ENCODE assay signal across 22 mouse cellular contexts in genomic region chr5:123821264-123821571, GRCm38 (mm10). TPM values are rescaled to one million over a fixed set of nuclear protein-coding genes. Genes with fewer than 3 reads are reported as not detected.
"Had no signal": no experiment of that assay in that cellular context is flagged by ENCODE, and none has a peak within 500 bp of the region (broad histone marks: within the 10 kb centered on the region; RNA-seq: fewer than 3 reads in every experiment).

No protein-coding gene starts in this region.

- H3K4me1 ChIP-seq: lung, embryonic 15.5 days; megakaryocyte, embryonic 14.5 days; midbrain, embryonic 13.5 days; midbrain, embryonic 15.5 days; neural tube, embryonic 15.5 days had no signal

- H3K27me3 ChIP-seq: lung, embryonic 15.5 days; megakaryocyte, embryonic 14.5 days; midbrain, embryonic 13.5 days; midbrain, embryonic 15.5 days; neural tube, embryonic 13.5 days; neural tube, embryonic 15.5 days had no signal

- H3K9me3 ChIP-seq: lung, embryonic 15.5 days; megakaryocyte, embryonic 14.5 days; midbrain, embryonic 13.5 days; midbrain, embryonic 15.5 days; neural tube, embryonic 13.5 days; neural tube, embryonic 15.5 days had no signal

- H3K27ac ChIP-seq: lung, embryonic 15.5 days; macrophage; midbrain, embryonic 13.5 days; midbrain, embryonic 15.5 days; neural tube, embryonic 13.5 days; neural tube, embryonic 15.5 days had no signal

- H3K4me2 ChIP-seq: lung, embryonic 15.5 days; midbrain, embryonic 11.5 days; midbrain, embryonic 13.5 days; midbrain, embryonic 15.5 days; neural tube, embryonic 13.5 days; neural tube, embryonic 15.5 days had no signal

- H3K36me3 ChIP-seq: midbrain, embryonic 15.5 days; neural tube, embryonic 13.5 days; neural tube, embryonic 15.5 days had no signal

- DNase-seq: liver, postnatal 0 days; lung, adult 2 months; lung, postnatal 14 days; retina, postnatal 1 day; right cerebral cortex, adult 18-20 months; right cerebral cortex, postnatal 25 days; right cerebral cortex, postnatal 4 days; spleen, adult 18-20 months; thymus, adult 18-20 months; thymus, postnatal 36 days had no signal

- ATAC-seq: liver, postnatal 0 days; midbrain, embryonic 13.5 days; midbrain, embryonic 15.5 days had no signal

- H3K9ac ChIP-seq: liver, postnatal 0 days; lung, embryonic 15.5 days; midbrain, embryonic 13.5 days; midbrain, embryonic 15.5 days; neural tube, embryonic 13.5 days; neural tube, embryonic 15.5 days had no signal

- H3K4me3 ChIP-seq: lung, embryonic 15.5 days; megakaryocyte, embryonic 14.5 days; midbrain, embryonic 13.5 days; midbrain, embryonic 15.5 days; myocyte; neural tube, embryonic 13.5 days; neural tube, embryonic 15.5 days had no signal

RNA-seq across cellular contexts. Expression of gene Hcar2, which starts 44.1 kb away (rescaled TPM):
- total RNA-seq: midbrain, postnatal 0 days had no signal
- polyA plus RNA-seq: midbrain, embryonic 11.5 days; midbrain, embryonic 13.5 days; midbrain, embryonic 15.5 days; midbrain, postnatal 0 days; myocyte; neural tube, embryonic 13.5 days had no signal

RNA-seq across cellular contexts. Expression of gene Hcar1, which starts 58.6 kb away (rescaled TPM):
- total RNA-seq: megakaryocyte progenitor cell, adult 5-6 weeks had no signal
- polyA plus RNA-seq: macrophage; midbrain, embryonic 11.5 days; myocyte; neural tube, embryonic 11.5 days had no signal
